Mouse (Mus musculus) megakaryocyte, adult 5-6 weeks (primary cell): Measurements from ENCODE around the gene Kcnab1. TPM values are rescaled to one million over a fixed set of nuclear protein-coding genes. Genes with fewer than 3 reads are reported as not detected.

ENCODE experiments used
- ATAC-seq: 2 replicates; pipeline ENCODE4 v1.8.0; 2016; ENCODE audit warnings: mild to moderate bottlenecking, inconsistent platforms; ENCODE audit not compliant: poor library complexity, severe bottlenecking
- total RNA-seq, 2 experiments: library from RNA; stranded (forward) in 1 of 2; stranded (reverse) in 1 of 2; fragments of 153-499, 151-499 nt in 1 of 2; fragments of 221-1000, 200-1000 nt in 1 of 2; gene quantifications; 2 replicates each; pipeline versions ENCODE4 v1.2.3 to v1.2.4; 2015 to 2017

The Kcnab1 gene
- total RNA-seq, 2 experiments from 2014 or later, result not detected

- peak; percentile 33; the same call in 1 of the 2 replicates for ATAC-seq
Observed at GRCm38 (mm10) chr3:65203361-65204117, 94.4 kb downstream of the Kcnab1 start.

DNA sequence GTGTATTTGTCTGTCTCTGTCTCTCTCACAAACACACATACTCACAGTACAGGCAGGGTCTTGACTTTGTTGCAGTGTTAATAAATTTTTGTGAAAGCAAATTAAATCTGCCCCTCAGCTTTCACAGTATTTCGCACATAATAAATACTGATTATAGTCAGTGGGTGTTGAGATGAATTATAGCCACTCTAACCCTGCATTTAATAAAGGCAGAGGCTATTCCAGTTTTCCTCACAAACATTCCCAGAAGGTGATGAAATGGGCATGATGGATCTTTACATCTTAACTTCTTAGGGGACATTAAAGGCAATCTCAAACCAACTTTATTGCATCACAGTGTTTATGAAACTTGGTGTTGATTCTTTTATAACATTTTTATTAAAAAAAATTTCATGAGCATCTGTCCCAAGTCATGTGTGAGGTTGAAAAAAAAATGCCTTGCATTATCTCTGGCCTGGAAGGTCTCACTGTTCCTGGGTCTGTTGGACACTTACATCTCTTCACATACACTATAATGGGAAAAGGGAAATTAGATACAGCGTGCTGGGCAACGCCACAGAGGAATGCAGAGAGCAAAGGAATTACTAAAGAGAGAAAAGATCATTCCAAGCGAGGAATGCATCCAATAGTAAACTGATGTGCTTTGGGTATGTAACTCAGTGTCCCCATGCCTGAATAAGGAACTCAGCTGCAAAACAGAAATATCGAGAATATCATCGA lies 95.3 kb downstream of the Kcnab1 start:
- ATAC-seq, result no peak

GRCm38 (mm10) chr3:65205539-65206020 lies 96.4 kb downstream of the Kcnab1 start:
- ATAC-seq, result no peak

GRCm38 (mm10) chr3:65213725-65214124 lies 104.5 kb downstream of the Kcnab1 start:
- no peak for ATAC-seq

- ATAC-seq, result no peak
Observed at GRCm38 (mm10) chr3:65214635-65215034, 105.5 kb downstream of the Kcnab1 start.

DNA sequence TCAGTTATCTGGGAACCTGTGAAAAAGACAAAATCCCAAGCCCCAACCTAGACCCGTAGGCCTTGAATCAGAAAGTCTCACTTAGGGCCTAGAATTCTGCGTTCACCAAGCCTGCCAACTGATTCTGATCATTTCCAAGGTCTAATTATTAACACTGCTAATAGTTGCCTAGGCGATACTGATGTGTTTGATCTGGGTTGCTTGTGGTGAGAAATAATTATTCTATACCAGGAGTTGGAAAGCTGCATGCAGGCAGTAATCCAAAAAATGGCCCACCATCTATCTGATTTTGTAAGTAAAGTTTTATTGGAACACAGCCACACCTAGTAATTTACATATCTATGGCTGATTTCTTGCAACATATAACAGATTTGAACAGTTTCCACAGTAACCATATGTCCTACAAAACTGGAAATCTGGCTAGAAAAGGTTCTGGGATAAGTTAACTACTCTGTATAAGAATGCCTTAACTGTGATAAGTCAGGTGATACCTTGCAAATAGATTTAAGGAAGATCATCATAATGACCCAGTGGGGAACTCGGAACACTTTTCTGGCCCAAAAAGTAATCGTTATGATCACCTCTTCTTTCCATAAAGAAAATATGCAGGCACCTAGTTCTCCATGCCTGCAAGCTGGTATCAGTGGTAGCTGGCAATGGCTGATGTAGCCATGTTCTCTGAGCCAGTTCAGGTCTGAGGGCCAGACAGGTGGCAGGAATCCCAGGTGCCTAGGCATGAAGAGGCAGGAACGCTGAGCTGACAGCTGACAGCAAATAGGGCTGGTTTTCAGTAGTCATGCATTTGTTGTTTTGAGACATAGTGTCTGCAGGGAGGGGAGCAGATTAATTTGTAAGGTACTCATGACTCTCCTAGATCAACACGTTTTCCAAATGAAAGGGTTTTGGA lies 108.7 kb downstream of the Kcnab1 start:
- ATAC-seq, result no peak

DNA sequence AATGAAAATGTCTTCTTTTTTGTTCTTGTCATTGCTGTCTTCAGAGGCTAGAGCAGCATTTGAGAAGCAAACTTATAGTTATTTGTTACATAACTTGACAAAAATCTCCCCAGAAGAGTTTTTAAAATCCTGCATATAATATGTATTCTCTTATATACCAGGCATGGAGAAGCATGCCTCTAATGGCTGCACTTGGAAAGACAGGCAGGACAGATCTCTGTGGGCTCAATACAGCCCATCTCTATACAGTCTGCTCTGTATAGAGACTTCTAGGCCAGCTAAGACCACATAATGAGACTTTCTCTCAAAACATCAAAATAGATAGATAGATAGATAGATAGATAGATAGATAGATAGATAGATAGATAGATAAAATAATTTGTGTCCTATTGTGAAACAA lies 111.1 kb downstream of the Kcnab1 start:
- ATAC-seq, result no peak

- ATAC-seq, result no peak
Observed at GRCm38 (mm10) chr3:65223635-65224034, 114.5 kb downstream of the Kcnab1 start.

DNA sequence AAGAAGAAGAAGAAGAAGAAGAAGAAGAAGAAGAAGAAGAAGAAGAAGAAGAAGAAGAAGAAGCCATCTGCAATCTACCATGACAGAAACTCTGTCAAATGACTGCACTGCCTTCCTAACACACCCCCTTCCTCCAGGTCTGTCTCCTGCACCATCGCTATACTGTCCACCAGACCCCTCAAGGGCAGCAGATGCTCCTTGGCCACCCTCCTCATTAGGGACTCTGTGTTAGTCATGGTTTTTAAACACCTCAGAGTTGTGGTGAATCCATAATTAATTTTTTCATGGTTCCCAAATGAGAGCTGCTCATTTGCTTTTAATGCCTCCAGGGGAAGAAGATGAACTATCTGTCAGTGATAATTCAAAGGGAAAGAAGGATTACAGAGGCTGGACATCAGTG lies 121.8 kb downstream of the Kcnab1 start:
- no peak for ATAC-seq

DNA sequence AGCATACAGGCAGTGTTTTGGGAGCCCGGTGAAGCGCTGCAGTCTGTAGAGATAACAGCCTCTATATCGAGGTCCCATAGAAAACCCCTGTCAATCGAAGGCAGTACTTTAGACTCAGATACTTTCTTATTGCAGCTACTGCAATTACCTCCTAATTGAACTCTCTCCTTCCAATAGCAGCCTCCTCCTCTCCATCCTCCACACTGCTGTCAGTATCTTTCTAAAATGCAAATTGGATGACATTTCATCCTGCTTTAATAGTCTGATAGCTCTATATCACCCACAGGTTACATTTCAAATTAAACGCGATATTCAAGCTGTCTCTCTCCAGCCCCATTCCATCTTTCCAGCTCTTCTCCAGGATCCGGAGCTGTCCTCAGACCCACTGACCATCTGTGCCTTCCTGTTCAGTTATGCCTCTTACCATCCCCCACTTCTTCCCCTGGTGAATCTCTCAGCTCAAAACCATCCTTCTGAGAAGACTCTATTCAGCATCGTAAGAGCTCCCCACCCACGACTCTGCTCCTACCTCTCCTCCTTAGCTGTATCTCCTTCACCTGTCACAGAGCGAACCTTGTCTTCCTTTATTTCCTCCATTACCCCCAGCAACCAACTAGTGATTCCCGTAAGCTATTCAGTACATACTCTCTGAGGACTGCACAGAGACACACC lies 122.4 kb downstream of the Kcnab1 start:
- no peak for ATAC-seq

DNA sequence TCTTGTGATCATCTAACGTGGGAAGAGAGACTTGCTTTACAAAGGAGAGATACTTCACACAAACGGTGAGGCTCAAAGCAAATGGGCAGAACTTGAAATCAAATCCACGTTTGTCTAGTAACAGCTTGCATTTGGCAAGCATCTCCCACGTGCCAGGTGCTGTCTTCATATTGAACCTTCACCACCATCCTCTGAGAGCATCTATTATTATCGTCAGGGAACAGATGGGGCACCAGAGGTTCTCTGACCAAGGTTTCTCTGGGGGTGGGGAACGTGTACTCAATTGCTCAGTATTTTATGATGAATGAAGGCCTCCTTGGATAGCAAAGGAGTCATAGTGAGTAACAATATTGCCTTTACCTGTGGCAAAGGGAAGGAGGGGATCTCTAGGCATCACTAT lies 139.8 kb downstream of the Kcnab1 start:
- ATAC-seq, result no peak

DNA sequence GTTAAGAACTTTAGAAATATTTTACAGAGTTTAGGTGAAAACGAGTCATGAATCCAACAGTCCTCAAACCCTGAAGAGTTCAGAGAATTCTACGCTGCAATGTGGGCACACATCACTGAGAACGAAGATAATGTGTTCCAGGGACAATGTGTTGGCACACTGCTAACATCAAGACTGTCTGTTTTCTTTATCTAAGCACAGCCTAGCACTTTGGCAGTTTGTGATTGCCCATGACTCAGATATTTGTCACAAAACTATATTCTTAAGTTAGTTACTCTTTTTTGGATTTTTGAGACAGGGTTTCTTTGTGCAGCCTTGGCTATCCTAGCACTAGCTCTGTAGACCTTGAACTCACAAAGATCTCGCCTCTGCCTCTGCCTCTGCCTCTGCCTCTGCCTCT lies 151.3 kb downstream of the Kcnab1 start:
- ATAC-seq, result no peak

GRCm38 (mm10) chr3:65262506-65263422 lies 153.6 kb downstream of the Kcnab1 start:
- ATAC-seq, result no peak

DNA sequence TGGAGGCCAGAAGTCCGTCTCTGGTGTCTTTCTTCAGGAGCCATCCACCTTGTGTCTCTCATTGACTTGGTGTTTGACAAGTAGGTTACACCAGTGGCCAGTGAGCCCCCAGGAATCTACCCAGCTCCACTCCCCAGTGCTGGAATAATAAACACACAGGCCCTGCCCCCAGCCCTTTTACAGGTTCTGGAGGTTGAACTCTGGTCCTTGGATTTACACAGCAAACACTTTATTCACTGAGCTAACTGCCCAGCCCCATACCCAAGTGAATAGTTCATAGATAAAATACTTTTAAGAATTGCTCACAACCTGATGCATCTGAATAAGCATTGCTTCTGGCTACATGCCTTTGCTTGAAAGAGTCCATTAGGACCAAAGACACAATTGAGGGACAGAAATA lies 164.1 kb downstream of the Kcnab1 start:
- no peak for ATAC-seq

GRCm38 (mm10) chr3:65277777-65278176 lies 168.6 kb downstream of the Kcnab1 start:
- ATAC-seq, result no peak

- ATAC-seq, result no peak
Observed at GRCm38 (mm10) chr3:65283366-65283765, 174.2 kb downstream of the Kcnab1 start.

DNA sequence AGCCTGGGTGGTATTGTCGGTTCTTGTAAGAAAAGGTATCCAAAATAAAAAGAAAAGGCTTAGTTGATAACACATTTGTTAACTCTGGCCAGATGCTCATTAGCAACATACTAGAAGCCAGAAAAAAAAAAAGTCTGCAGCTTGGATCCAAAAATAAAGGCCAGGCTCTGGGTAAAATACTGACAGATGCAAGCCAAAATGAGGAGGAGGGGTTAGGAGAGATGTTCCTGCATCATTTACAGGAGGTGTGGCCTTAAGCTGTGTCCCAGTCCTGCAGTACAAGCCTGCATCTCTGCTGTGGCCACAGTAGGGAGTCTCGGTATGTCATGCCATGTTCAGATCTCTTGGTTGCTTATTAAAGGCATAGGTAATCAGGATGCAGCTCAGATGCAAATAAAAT lies 179.8 kb downstream of the Kcnab1 start:
- ATAC-seq, result no peak

- ATAC-seq, result no peak
Observed at GRCm38 (mm10) chr3:65296996-65297395, 187.8 kb downstream of the Kcnab1 start.

DNA sequence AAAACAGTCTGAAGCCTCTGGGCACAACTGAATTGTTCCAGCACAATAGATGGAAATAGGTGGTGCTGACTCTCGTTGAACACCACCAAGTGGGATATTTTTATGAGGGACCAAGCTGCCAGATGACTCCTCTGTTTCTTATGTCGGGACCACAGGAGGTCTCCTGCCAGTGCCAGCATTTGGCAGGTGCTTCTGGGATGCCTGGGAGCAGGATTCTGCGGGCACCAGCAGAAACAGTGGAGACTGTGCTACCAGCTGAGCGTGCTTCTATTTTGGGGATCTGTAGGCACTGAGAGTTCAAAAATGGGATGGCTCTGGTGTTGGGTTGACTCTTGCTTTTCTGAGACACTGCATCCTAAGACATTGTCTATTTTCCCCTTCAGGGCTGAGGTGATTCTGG lies 190.0 kb downstream of the Kcnab1 start:
- no peak for ATAC-seq

DNA sequence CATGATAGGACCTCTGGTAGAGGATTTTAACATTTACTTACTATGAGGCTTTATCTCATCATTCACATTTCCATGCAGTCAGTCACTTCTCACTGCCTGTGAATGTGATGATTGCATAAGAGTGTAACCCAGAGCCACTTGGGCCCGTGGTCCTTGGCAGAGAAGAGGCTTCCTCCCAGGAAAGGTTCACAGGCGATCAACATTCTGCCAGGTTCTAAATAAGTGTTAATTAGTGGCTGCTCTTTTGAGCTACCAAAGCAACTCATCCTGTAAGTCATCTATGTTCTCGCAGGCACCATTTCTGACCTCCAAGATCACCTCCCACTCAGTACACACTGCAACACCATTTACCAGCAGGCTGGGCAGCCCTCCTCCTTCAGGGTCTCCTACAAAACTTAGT lies 192.3 kb downstream of the Kcnab1 start:
- ATAC-seq, result no peak
